9 mouse cellular contexts compared by ENCODE assay signal in genomic region chr6:35567755-35568154, GRCm38 (mm10). TPM values are rescaled to one million over a fixed set of nuclear protein-coding genes. Genes with fewer than 3 reads are reported as not detected.
DNase-seq lines count a peak whose midpoint lies in the region; ATAC-seq and TF ChIP-seq lines count a peak whose summit lies in the region.
"Had no signal": no experiment of that assay in that cellular context is flagged by ENCODE, and none has a peak within 500 bp of the region (broad histone marks: within the 10 kb centered on the region; RNA-seq: fewer than 3 reads in every experiment).

No protein-coding gene starts in this region.

- no peak for ATAC-seq in forebrain, postnatal 0 days
- no peak for ATAC-seq in forebrain, embryonic 16.5 days
- ATAC-seq in liver, postnatal 0 days: no peak
- no peak for ATAC-seq in liver, embryonic 11.5 days (replicated peaks; ENCODE audit: low FRiP score)
- ATAC-seq in megakaryocyte progenitor cell, adult 5-6 weeks (replicated peaks; ENCODE audit: poor library complexity): peak; percentile 71
- ATAC-seq in granulocyte monocyte progenitor cell, adult 5-6 weeks (replicated peaks; ENCODE audit: poor library complexity, severe bottlenecking): no peak

- TF ChIP-seq EP300 in liver, postnatal 0 days (IDR thresholded peaks at IDR 0.05; ENCODE audit: low read depth): no peak

- intact Hi-C loops in heart, postnatal 36 days (cut with DNase I): loop anchor here (1.0 to 5.0 kb wide), 2 partner anchors 186 to 315 kb away; no protein-coding TSS in a partner anchor

- DNase-seq in forebrain, postnatal 0 days: peak; percentile 65
- DNase-seq in liver, postnatal 0 days: no peak
- no peak for DNase-seq in liver, embryonic 11.5 days (ENCODE audit: low spot score)
- DNase-seq in NIH3T3 (ENCODE audit: low read depth): peak; percentile 84
- DNase-seq in heart, postnatal 36 days: peak; percentile 11 to 14

- H3K27ac ChIP-seq in forebrain, postnatal 0 days (ENCODE audit: low read depth, low read length): no peak overlapping the region
- no peak overlapping the region for H3K27ac ChIP-seq in forebrain, embryonic 16.5 days (ENCODE audit: low read length)
- H3K27ac ChIP-seq in liver, postnatal 0 days (ENCODE audit: low read depth): no peak overlapping the region
- H3K27ac ChIP-seq in liver, embryonic 11.5 days (ENCODE audit: low read depth, low read length): no peak overlapping the region
- H3K27ac ChIP-seq: midbrain, embryonic 12.5 days had no signal

- no peaks in the 10 kb centered on the region for H3K9me3 ChIP-seq in forebrain, postnatal 0 days (ENCODE audit: low read length)
- H3K9me3 ChIP-seq in forebrain, embryonic 16.5 days (ENCODE audit: control insufficient read depth, low read length): no peaks in the 10 kb centered on the region
- H3K9me3 ChIP-seq in liver, postnatal 0 days (ENCODE audit: low read length): no peaks in the 10 kb centered on the region
- no peaks in the 10 kb centered on the region for H3K9me3 ChIP-seq in liver, embryonic 11.5 days (ENCODE audit: control insufficient read depth, low read length)
- H3K9me3 ChIP-seq: midbrain, embryonic 12.5 days had no signal

- no peaks in the 10 kb centered on the region for H3K36me3 ChIP-seq in forebrain, postnatal 0 days (ENCODE audit: insufficient read depth)
- no peaks in the 10 kb centered on the region for H3K36me3 ChIP-seq in forebrain, embryonic 16.5 days (ENCODE audit: control insufficient read depth, insufficient read depth)
- no peaks in the 10 kb centered on the region for H3K36me3 ChIP-seq in liver, postnatal 0 days (replicated peaks; ENCODE audit: insufficient read depth, low read length)
- no peaks in the 10 kb centered on the region for H3K36me3 ChIP-seq in liver, embryonic 11.5 days (ENCODE audit: control insufficient read depth, insufficient read depth, low read length)
- H3K36me3 ChIP-seq: midbrain, embryonic 12.5 days had no signal

- H3K27me3 ChIP-seq in forebrain, postnatal 0 days (ENCODE audit: insufficient read depth, low read length): no peaks in the 10 kb centered on the region
- H3K27me3 ChIP-seq in forebrain, embryonic 16.5 days (replicated peaks; ENCODE audit: control insufficient read depth, insufficient read depth, low read length): no peaks in the 10 kb centered on the region
- no peaks in the 10 kb centered on the region for H3K27me3 ChIP-seq in liver, postnatal 0 days (ENCODE audit: insufficient read depth, low read length)
- H3K27me3 ChIP-seq in liver, embryonic 11.5 days (replicated peaks; ENCODE audit: control insufficient read depth, insufficient read depth, low read length): no peaks in the 10 kb centered on the region
- H3K27me3 ChIP-seq: midbrain, embryonic 12.5 days had no signal

- peak; percentile 46 for TF ChIP-seq CTCF in forebrain, postnatal 0 days (IDR thresholded peaks at IDR 0.05; ENCODE audit: low read depth)
- TF ChIP-seq CTCF in liver, postnatal 0 days (IDR thresholded peaks at IDR 0.05; ENCODE audit: low read depth): peak; percentile 60

- no peak overlapping the region for H3K9ac ChIP-seq in forebrain, postnatal 0 days
- H3K9ac ChIP-seq in forebrain, embryonic 16.5 days (replicated peaks; ENCODE audit: low read depth, low read length): no peak overlapping the region
- no peak overlapping the region for H3K9ac ChIP-seq in liver, postnatal 0 days (replicated peaks)
- H3K9ac ChIP-seq in liver, embryonic 11.5 days (ENCODE audit: low read depth, low read length): no peak overlapping the region
- H3K9ac ChIP-seq: midbrain, embryonic 12.5 days had no signal

- H3K4me1 ChIP-seq in forebrain, postnatal 0 days (ENCODE audit: insufficient read depth): no peaks in the 10 kb centered on the region
- no peaks in the 10 kb centered on the region for H3K4me1 ChIP-seq in forebrain, embryonic 16.5 days (replicated peaks; ENCODE audit: control insufficient read depth, insufficient read depth, low read length)
- no peaks in the 10 kb centered on the region for H3K4me1 ChIP-seq in liver, postnatal 0 days (ENCODE audit: insufficient read depth)
- no peaks in the 10 kb centered on the region for H3K4me1 ChIP-seq in liver, embryonic 11.5 days (replicated peaks; ENCODE audit: control insufficient read depth, insufficient read depth, low read length)
- H3K4me1 ChIP-seq: midbrain, embryonic 12.5 days had no signal

- no peak overlapping the region for H3K4me3 ChIP-seq in forebrain, postnatal 0 days (ENCODE audit: low read depth, low read length)
- no peak overlapping the region for H3K4me3 ChIP-seq in forebrain, embryonic 16.5 days (replicated peaks; ENCODE audit: low read length)
- no peak overlapping the region for H3K4me3 ChIP-seq in liver, postnatal 0 days (ENCODE audit: low read depth, low read length)
- H3K4me3 ChIP-seq in liver, embryonic 11.5 days (ENCODE audit: low read depth, low read length): no peak overlapping the region
- H3K4me3 ChIP-seq: midbrain, embryonic 12.5 days had no signal

- no peak overlapping the region for H3K4me2 ChIP-seq in forebrain, postnatal 0 days (ENCODE audit: low read depth)
- H3K4me2 ChIP-seq in forebrain, embryonic 16.5 days (ENCODE audit: low read length): no peak overlapping the region
- H3K4me2 ChIP-seq in liver, postnatal 0 days (ENCODE audit: low read depth, low read length): no peak overlapping the region
- no peak overlapping the region for H3K4me2 ChIP-seq in liver, embryonic 11.5 days
- H3K4me2 ChIP-seq: midbrain, embryonic 12.5 days had no signal

RNA-seq across cellular contexts. Expression of gene Mtpn, which starts 28.1 kb away (rescaled TPM):
- 287 and 295 TPM in 2 replicates for total RNA-seq in forebrain, postnatal 0 days (2014; rRNA removed)
- 151 and 267 TPM in 2 replicates for polyA plus RNA-seq in forebrain, postnatal 0 days (2015; fragmentation: Nextera tagmentation; extraction: Ambion mirVana)
- 268 and 272 TPM in 2 replicates for polyA plus RNA-seq in forebrain, embryonic 16.5 days (2015; fragmentation: Nextera tagmentation; extraction: Ambion mirVana)
- polyA plus RNA-seq in liver, postnatal 0 days (2015; fragmentation: Nextera tagmentation; extraction: Ambion mirVana): 34.5 and 40.4 TPM in 2 replicates
- polyA plus RNA-seq in liver, embryonic 11.5 days (2014; fragmentation: Nextera tagmentation; extraction: Ambion mirVana): 115 and 127 TPM in 2 replicates
- 10 to 100 TPM; 43.1 to 55.7 TPM for total RNA-seq in heart, postnatal 36 days (2021)
- total RNA-seq in megakaryocyte progenitor cell, adult 5-6 weeks (2015): 160 and 173 TPM in 2 replicates
- total RNA-seq in megakaryocyte progenitor cell, adult 5-6 weeks (2017): 122 and 127 TPM in 2 replicates
- total RNA-seq in granulocyte monocyte progenitor cell, adult 5-6 weeks (2014; fragmentation: Nextera tagmentation): 130 and 134 TPM in 2 replicates
- 123 and 138 TPM in 2 replicates for total RNA-seq in granulocyte monocyte progenitor cell, adult 5-6 weeks (2017)

Comparison
In these comparisons a context has a peak if more than half of its experiments do, and no peak if none do; other contexts are left out.
1. DNase-seq: peak in forebrain, postnatal 0 days (single experiment), NIH3T3 (single experiment) and heart, postnatal 36 days (2 of 2); none in liver, postnatal 0 days (single experiment) and liver, embryonic 11.5 days (single experiment).